Mouse (Mus musculus) erythroblast, embryonic 14.5 days (primary cell): ENCODE data around the gene Sik3. TPM values are rescaled to one million over a fixed set of nuclear protein-coding genes. Genes with fewer than 3 reads are reported as not detected.

ENCODE experiments used
- H3K27me3 ChIP-seq: 2 replicates; pipeline ENCODE4 v1.6.1; 2012; ENCODE audit warnings: inconsistent platforms; ENCODE audit not compliant: control insufficient read depth
- H3K36me3 ChIP-seq: 2 replicates; pipeline ENCODE4 v1.6.1; 2012; ENCODE audit warnings: mild to moderate bottlenecking, inconsistent platforms; ENCODE audit not compliant: control insufficient read depth
- H3K4me1 ChIP-seq: 2 replicates; pipeline ENCODE4 v1.6.1; 2012; ENCODE audit warnings: inconsistent platforms; ENCODE audit not compliant: control insufficient read depth
- H3K4me3 ChIP-seq: replicated peaks from 2 replicates; pipeline ENCODE3; 2012; ENCODE audit warnings: moderate library complexity, mild to moderate bottlenecking, inconsistent platforms
- H3K9me3 ChIP-seq: 2 replicates; pipeline ENCODE4 v1.6.1; 2012; ENCODE audit warnings: low read length, inconsistent platforms, mixed read lengths; ENCODE audit not compliant: control insufficient read depth
- GATA1 ChIP-seq: IDR thresholded peaks from 2 replicates; pipeline ENCODE4 v1.6.1; 2012; ENCODE audit warnings: low read length, inconsistent platforms, mixed read lengths
- TAL1 ChIP-seq: IDR thresholded peaks from 3 replicates; pipeline ENCODE4 v1.6.1; 2012; ENCODE audit warnings: low read length, inconsistent platforms, mixed read lengths
- polyA plus RNA-seq: library from polyadenylated mRNA; stranded (reverse); fragments of >175 nt; gene quantifications from 2 replicates; pipeline ENCODE4 v1.2.3, GENCODE M21; 2012

Gene Sik3
- polyA plus RNA-seq, 1 experiment, result 0.13 TPM

- H3K36me3 ChIP-seq, result no peaks in the 10 kb centered on the region
Measured at GRCm38 (mm10) chr9:46061696-46062425, 49.2 kb downstream of the Sik3 start.

DNA sequence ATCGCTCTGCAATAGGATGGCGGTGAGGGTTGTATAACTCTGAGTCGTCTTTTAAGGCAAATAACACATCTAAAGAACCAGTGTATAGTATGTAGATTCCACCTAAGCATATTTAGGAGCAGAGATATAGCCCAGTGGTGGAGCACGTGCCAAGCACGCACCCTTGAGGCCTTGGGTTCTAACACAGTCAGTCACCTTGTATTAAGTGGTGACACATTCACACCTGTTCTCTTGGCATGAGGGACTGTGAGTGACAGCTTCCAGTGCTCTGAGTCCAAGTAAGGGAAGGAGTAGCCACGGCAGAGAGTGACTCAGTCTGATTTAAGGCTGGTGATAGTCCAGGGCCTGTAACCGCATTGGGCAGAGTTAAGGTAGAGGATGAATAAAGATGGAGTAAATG lies 51.7 kb downstream of the Sik3 start:
- Histone ChIP-seq H3K27me3 (no peaks in the 10 kb centered on the region), H3K9me3 (no peaks in the 10 kb centered on the region), H3K4me1 (peaks cover 20% of the 10 kb centered on the region), H3K36me3 (no peaks in the 10 kb centered on the region), H3K4me3 (no peak overlapping the region)
- TF ChIP-seq TAL1, result no peak
- no peak for TF ChIP-seq GATA1

More at GRCm38 (mm10) chr9:46061696-46062425, 49.2 kb downstream of the Sik3 start:
- no peak for TF ChIP-seq GATA1
- TF ChIP-seq TAL1, result no peak
- H3K4me3 ChIP-seq, result no peak overlapping the region
- H3K27me3 ChIP-seq, result no peaks in the 10 kb centered on the region
- peaks cover 2% of the 10 kb centered on the region; the same call in 1 of the 2 replicates for H3K4me1 ChIP-seq
- H3K9me3 ChIP-seq, result no peaks in the 10 kb centered on the region

- Histone ChIP-seq H3K9me3 (no peaks in the 10 kb centered on the region), H3K27me3 (no peaks in the 10 kb centered on the region), H3K36me3 (no peaks in the 10 kb centered on the region), H3K4me1 (peaks cover 20% of the 10 kb centered on the region), H3K4me3 (no peak overlapping the region)
- TF ChIP-seq GATA1 (no peak), TAL1 (no peak)
Measured at GRCm38 (mm10) chr9:46066711-46067110, 54.1 kb downstream of the Sik3 start.

DNA sequence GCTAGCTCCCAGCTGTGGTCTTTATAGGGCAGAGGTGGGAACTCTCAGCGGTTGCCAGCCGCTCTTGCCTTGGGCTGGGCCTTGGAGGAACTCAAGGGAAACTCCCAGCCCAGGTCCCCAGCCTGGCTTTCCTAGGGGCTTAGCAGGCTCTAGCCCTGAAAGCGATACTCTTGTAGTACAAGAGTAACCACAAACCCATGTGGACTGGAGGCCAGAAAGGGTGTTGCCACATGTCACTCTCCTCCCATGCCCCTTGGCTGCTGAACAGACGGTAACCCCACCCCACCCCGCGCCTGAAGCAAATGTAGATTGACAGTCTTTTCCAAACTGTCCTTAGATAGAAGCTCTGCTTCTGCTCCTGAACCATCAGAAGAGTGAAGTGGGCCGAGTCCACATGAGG lies 55.1 kb downstream of the Sik3 start:
- no peak overlapping the region for H3K4me3 ChIP-seq
- no peak for TF ChIP-seq TAL1
- no peak for TF ChIP-seq GATA1
- H3K4me1 ChIP-seq, result peaks cover 20% of the 10 kb centered on the region

GRCm38 (mm10) chr9:46069013-46069412 lies 56.4 kb downstream of the Sik3 start:
- TF ChIP-seq TAL1 (no peak), GATA1 (no peak)
- Histone ChIP-seq H3K9me3 (no peaks in the 10 kb centered on the region), H3K36me3 (no peaks in the 10 kb centered on the region), H3K4me1 (peaks cover 20% of the 10 kb centered on the region), H3K4me3 (no peak overlapping the region), H3K27me3 (no peaks in the 10 kb centered on the region)

More for the DNA sequence above, 55.1 kb downstream of the Sik3 start:
- Histone ChIP-seq H3K9me3 (no peaks in the 10 kb centered on the region), H3K36me3 (no peaks in the 10 kb centered on the region), H3K27me3 (no peaks in the 10 kb centered on the region)

- no peaks in the 10 kb centered on the region for H3K27me3 ChIP-seq
- H3K36me3 ChIP-seq, result no peaks in the 10 kb centered on the region
- peaks cover 14% of the 10 kb centered on the region for H3K4me1 ChIP-seq
- no peak overlapping the region for H3K4me3 ChIP-seq
- no peaks in the 10 kb centered on the region for H3K9me3 ChIP-seq
- TF ChIP-seq GATA1 (no peak), TAL1 (no peak)
Measured at GRCm38 (mm10) chr9:46072101-46072835, 59.6 kb downstream of the Sik3 start.

GRCm38 (mm10) chr9:46073443-46073842 lies 60.8 kb downstream of the Sik3 start:
- peaks cover 6% of the 10 kb centered on the region for H3K4me1 ChIP-seq
- no peaks in the 10 kb centered on the region for H3K27me3 ChIP-seq
- no peaks in the 10 kb centered on the region for H3K9me3 ChIP-seq
- TF ChIP-seq GATA1, result no peak
- H3K4me3 ChIP-seq, result no peak overlapping the region
- H3K36me3 ChIP-seq, result no peaks in the 10 kb centered on the region

DNA sequence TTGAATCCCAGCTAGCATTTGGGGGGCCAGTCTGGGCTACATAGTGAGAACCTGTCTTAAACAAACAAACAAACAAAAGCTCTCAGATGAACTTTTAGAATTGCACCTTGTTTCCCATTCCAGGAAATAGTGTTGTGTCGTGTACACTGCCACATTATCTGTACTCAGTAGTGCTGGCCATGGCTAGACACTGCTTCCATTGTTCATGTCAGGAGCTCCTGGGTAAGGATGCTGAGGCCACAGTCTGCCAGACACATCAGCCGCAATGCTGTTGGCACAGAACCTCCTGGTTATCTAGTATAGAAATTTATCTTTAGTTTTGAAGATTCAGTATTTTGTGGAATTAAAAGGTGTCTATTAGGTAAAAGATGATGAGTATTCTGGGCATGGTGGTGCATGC lies 63.0 kb downstream of the Sik3 start:
- no peaks in the 10 kb centered on the region for H3K36me3 ChIP-seq
- H3K4me1 ChIP-seq, result no peaks in the 10 kb centered on the region
- no peaks in the 10 kb centered on the region for H3K27me3 ChIP-seq
- no peaks in the 10 kb centered on the region for H3K9me3 ChIP-seq
- TF ChIP-seq GATA1 (no peak), TAL1 (no peak)
- no peak overlapping the region for H3K4me3 ChIP-seq

DNA sequence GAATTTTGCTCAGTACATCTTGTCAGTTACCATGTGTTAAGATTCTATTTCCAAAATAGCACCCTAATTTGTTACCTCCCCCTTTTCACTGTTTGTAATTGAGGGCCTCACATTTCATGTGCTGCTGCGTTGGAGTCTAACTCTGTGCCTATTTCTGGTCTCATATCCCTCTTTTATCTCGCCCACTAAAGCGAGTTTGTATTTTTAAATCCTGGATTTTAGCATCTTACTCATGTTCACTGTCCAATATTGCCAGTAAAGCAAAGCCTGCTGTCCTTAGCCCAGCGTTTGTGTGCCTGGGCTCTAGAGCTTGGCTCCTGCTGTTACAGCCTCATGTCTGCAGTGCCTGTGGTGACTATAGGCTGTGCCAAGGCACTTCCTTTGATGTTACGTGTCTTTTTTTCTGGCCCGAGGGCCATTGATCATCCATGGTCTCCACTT lies 69.8 kb downstream of the Sik3 start:
- no peaks in the 10 kb centered on the region for H3K9me3 ChIP-seq

More for the DNA sequence above, 69.8 kb downstream of the Sik3 start:
- no peak overlapping the region for H3K4me3 ChIP-seq
- no peaks in the 10 kb centered on the region for H3K36me3 ChIP-seq
- no peaks in the 10 kb centered on the region for H3K27me3 ChIP-seq
- no peaks in the 10 kb centered on the region; the same call in 1 of the 2 replicates for H3K4me1 ChIP-seq
- TF ChIP-seq TAL1, result no peak
